Mouse (Mus musculus) kidney, postnatal 25 days (tissue): ENCODE results near the gene Slc35f4.
"Not testable (repeated sequence)": the region's sequence is repeated elsewhere in the genome, so short reads cannot be mapped to it uniquely, and the experiment has no call there.

Source experiments
- DNase-seq, 2 experiments: peaks; one replicate each; pipeline ENCODE4 v3.0.0; 2021; ENCODE audit warnings: mixed read lengths in 2 of 2

Gene Slc35f4

GRCm38 (mm10) chr14:49348164-49348896 lies 177.5 kb downstream of the Slc35f4 start:
- DNase-seq = no peak

- DNase-seq = no peak
Observed at GRCm38 (mm10) chr14:49345835-49346234, 180.0 kb downstream of the Slc35f4 start.

GRCm38 (mm10) chr14:49337011-49337410 lies 188.8 kb downstream of the Slc35f4 start:
- DNase-seq = peak; percentile 52 to 61

GRCm38 (mm10) chr14:49333841-49334240 lies 192.0 kb downstream of the Slc35f4 start:
- DNase-seq = no peak

- no peak for DNase-seq
Observed at GRCm38 (mm10) chr14:49316493-49316894, 209.4 kb downstream of the Slc35f4 start.

- DNase-seq = no peak
Observed at GRCm38 (mm10) chr14:49313981-49314380, 211.9 kb downstream of the Slc35f4 start.

- no peak for DNase-seq
Observed at GRCm38 (mm10) chr14:49313376-49313775, 212.5 kb downstream of the Slc35f4 start.

GRCm38 (mm10) chr14:49311548-49311947 lies 214.3 kb downstream of the Slc35f4 start:
- no peak for DNase-seq

GRCm38 (mm10) chr14:49311091-49311492 lies 214.8 kb downstream of the Slc35f4 start:
- DNase-seq = no peak

- DNase-seq = no peak
Observed at GRCm38 (mm10) chr14:49309670-49310069, 216.2 kb downstream of the Slc35f4 start.

- no peak for DNase-seq
Observed at GRCm38 (mm10) chr14:49308591-49308990, 217.3 kb downstream of the Slc35f4 start.

GRCm38 (mm10) chr14:49307842-49308241 lies 218.0 kb downstream of the Slc35f4 start:
- no peak for DNase-seq

GRCm38 (mm10) chr14:49305534-49306409 lies 220.1 kb downstream of the Slc35f4 start:
- DNase-seq = no peak

GRCm38 (mm10) chr14:49302271-49302857 lies 223.5 kb downstream of the Slc35f4 start:
- DNase-seq = no peak

- peak in 1 of 2 experiments; percentile 25 for DNase-seq
Observed at GRCm38 (mm10) chr14:49300981-49301619, 224.7 kb downstream of the Slc35f4 start.

GRCm38 (mm10) chr14:49300326-49300725 lies 225.5 kb downstream of the Slc35f4 start:
- peak; percentile 7 to 31 for DNase-seq

- DNase-seq = no peak
Observed at GRCm38 (mm10) chr14:49293802-49294449, 231.9 kb downstream of the Slc35f4 start.

GRCm38 (mm10) chr14:49290029-49290745 lies 235.7 kb downstream of the Slc35f4 start:
- no peak for DNase-seq

GRCm38 (mm10) chr14:49283784-49284655 lies 241.8 kb downstream of the Slc35f4 start:
- DNase-seq = no peak

- DNase-seq = no peak
Observed at GRCm38 (mm10) chr14:49278880-49279279, 247.0 kb downstream of the Slc35f4 start.

- not testable (repeated sequence) for DNase-seq
Observed at GRCm38 (mm10) chr14:49278479-49278878, 247.4 kb downstream of the Slc35f4 start.
